Mouse (Mus musculus) thymus, adult 2 months (tissue): ENCODE results near the gene Zfp286.

Experiments used
- CTCF ChIP-seq: fragments of 200-500 bp; IDR thresholded peaks from 2 replicates; pipeline ENCODE4 v1.5.1; 2012; ENCODE audit warnings: mild to moderate bottlenecking, control low read depth, low read length, moderate library complexity, borderline replicate concordance; ENCODE audit not compliant: control insufficient read depth, poor library complexity, insufficient read depth; ENCODE audit errors: extremely low read depth
- POLR2A ChIP-seq: fragments of 200-500 bp; IDR thresholded peaks from 2 replicates; pipeline ENCODE4 v1.6.1; 2012; ENCODE audit warnings: mild to moderate bottlenecking, low read length, control low read depth, moderate library complexity; ENCODE audit not compliant: control insufficient read depth, poor library complexity, insufficient read depth; ENCODE audit errors: extremely low read depth

GRCm38 (mm10) chr11:62732022-62732387 lies 57.3 kb downstream of the Zfp286 start:
- no peak for TF ChIP-seq POLR2A
- TF ChIP-seq CTCF: no peak
